Mouse (Mus musculus): Measurements from ENCODE around the gene 5330417H12Rik.

Gene 5330417H12Rik

DNA sequence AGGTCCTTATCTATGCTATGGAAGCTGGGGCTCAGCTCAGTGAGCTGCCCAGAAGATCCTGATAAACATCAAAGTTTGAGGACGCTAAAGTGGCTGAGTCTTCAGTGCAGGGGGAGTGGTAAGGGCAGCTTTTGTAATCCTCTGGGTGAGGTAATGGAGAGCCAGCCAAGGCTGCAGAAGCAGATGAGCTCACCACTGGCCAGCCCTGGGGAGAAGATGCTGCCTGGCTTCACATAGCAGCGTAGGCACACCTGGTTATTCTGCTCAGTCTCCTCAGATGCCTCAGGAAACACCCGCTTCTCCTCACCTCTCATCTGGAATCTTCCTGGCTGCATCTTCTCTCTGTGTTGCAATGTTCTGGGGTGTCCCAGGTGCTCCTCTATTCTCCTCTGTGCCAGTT, 529 bp downstream of the 5330417H12Rik start:
- DNase-seq: no peak

GRCm38 (mm10) chr7:107620137-107620536, 4.8 kb downstream of the 5330417H12Rik start:
- DNase-seq: no peak

- peak; percentile 5 for DNase-seq
Measured at GRCm38 (mm10) chr7:107619225-107619624, 5.7 kb downstream of the 5330417H12Rik start.

DNA sequence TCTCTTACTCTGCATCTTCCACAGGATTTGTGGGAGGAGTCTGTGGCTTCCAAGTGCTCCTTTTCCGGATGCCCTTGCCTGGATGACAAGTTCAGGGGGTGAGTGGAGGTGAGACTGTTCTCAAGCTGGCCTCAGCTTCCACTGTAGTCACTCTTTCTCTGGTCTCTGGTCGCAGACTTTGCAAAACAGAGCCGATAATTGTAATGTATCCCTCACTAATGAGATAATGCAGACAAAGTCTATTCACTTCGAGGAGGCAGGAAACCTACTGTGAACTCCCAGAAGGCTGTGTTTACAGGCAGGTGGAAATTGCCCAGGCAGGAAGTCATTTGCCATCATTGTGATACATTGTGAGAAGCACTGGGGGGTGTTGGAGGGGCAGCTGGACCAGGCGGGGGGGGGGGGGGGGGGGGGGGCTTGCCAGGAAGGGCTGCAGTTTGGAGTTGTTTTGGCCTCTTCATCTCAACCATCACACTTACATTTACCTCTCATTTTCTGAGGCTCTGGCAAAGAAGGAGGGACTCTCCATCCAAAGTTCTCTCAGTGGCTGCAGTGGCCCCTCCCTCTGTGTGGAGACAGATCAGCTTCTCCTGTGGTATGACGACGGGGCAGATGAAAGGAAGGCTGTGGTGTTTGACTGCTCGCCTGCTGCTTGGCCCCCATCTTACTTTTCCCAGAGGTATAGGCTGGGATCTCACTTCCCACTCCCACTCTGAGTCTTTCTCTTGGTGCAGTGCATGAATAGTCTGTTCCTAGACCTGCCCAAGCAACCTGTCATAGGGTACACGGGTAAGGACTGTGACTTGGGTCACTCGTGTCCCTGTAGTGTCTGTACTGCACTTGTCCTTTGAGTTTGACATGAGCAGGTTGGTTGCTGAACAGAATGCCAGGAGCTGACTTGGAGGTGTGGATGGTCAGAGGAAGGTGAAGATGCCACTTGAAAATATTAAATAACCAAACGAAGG, 6.7 kb downstream of the 5330417H12Rik start:
- DNase-seq: peak; percentile 9

- no peak for DNase-seq
Measured at GRCm38 (mm10) chr7:107610880-107611279, 14.1 kb downstream of the 5330417H12Rik start.

- no peak for DNase-seq
Measured at GRCm38 (mm10) chr7:107609622-107610255, 15.2 kb downstream of the 5330417H12Rik start.

DNA sequence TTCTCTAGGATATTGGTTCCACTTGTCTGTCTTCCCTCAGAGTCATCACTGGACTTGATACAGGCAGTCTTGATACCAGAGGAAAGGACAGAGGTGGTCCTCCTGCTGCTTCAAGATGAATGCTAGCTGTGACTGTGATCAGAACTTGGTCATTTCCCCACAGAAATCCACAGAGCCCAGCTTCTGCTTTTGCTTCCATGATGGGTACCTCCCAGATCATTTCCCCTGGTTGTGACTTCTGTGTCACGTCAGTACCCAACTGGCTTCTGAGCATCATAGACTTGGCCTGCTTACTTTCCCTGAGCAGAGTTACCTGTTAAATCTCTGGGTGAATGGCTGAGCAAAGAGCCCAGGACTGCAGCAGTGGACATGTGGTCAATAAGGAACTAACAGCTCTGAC, 17.2 kb downstream of the 5330417H12Rik start:
- DNase-seq: no peak

- DNase-seq: peak; percentile 6
Measured at GRCm38 (mm10) chr7:107602913-107603312, 22.0 kb downstream of the 5330417H12Rik start.

DNA sequence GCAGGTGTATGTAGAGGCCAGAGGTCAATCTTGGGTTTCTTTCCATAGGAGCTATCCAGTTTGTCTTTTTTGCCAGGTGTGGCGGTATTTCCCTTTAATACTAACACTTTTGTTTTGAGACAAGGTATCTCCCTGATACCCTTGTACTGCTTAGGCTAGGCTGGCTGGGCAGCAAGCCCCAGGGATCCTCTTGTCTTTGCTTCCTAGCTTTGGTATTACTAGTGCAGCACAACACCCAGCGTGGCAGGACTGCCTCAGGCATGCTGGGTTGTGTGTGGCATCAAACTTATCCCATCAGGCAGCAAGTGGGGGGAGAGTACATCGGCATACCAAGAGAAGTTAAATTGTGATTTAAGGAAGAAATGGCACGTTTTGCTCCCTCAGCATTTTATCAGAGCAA, 22.5 kb downstream of the 5330417H12Rik start:
- DNase-seq: no peak

- DNase-seq: no peak
Measured at GRCm38 (mm10) chr7:107600651-107601050, 24.3 kb downstream of the 5330417H12Rik start.

DNA sequence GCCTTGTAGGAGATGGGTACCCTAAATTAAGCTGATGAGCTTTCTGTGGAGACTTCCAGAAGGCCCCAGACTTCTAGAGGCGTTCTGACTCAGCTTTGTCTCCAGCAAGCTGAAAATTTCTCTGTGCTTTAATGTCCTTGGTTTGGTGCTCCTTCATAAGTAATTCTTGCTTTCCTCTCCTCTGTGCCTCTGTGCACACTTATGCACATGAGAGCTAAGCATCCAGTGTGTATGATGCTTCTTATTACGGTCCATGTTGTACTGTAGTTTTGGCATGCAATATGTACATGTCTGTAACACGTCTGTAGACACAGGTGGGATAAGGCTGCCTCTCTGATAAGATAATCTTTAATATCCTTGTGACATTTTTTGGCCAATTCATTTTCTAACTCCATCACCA, 27.0 kb downstream of the 5330417H12Rik start:
- no peak for DNase-seq

GRCm38 (mm10) chr7:107596753-107597152, 28.2 kb downstream of the 5330417H12Rik start:
- no peak for DNase-seq

DNA sequence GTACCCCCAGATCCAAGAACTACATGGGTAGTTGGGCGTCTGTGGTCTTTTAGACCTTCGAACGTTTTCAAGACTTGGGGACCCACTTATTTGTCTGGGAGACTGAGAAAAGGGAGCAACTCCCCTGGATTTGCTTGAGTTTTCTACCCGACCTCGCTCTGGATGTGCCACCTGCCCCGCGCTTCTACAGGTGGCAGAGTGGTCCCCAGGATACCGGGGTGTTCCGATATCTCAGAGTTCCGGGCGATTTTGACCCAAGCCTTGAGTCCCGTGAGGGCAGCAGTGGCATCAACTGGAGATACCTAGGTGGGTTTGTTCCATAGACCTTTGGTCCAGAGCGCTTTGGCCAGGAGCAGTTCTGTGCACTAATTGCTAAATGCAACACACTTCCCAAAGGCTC, 29.5 kb downstream of the 5330417H12Rik start:
- no peak for DNase-seq

DNA sequence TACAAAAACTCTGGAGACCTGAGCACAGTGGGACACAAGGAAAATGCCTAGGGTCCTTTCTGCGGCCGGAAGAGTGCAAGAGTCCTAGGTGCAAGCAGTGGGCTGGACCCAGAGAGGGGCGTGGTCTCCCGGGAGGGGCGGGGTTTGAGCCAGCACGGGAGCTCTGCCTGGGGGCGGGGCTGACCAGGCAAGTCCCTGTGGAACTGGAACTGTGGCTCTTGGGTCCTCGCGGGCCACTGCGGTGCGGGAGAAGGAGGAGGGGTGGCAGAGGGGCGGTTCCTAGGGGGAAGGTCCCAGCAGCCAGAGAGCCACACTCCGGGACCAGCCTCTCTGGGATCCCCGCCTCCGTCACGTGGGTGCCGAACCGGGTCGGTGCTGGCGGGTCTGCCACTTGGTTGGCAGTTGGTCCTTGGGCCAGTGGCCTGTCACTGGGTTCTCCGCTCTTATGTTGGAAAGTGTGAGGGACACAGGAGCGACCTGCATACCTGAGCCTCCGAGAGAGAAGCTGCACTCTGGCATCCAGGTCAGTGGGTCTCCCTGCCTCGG, 30.0 kb downstream of the 5330417H12Rik start, which contains the start of gene Ppfibp2:
Ppfibp2 (plus strand) TSS at position 351 of the 546 bp plus-strand sequence.
- DNase-seq: peak; percentile 90

- DNase-seq: peak; percentile 72
Measured at GRCm38 (mm10) chr7:107594325-107594856, 30.6 kb downstream of the 5330417H12Rik start.

DNA sequence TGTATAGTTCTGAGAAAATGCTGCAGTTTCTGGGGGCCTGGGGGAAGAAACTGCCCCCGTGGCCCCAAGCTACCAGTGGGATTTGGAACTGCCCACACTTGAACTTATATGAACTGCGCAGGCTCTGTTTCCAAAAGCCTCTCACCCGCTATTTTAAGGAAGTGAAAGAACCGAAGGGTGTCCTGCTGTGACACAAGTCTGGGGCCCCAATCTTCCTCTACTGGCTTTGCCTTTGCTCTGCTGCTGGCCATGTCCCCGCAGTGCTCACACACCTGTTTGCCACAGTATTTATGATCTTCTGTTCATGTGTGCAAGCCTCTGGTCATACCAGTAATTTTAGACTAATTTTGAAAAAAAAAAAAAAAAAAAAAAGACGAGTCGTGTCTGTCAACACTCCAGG, 31.1 kb downstream of the 5330417H12Rik start:
- DNase-seq: no peak

- no peak for DNase-seq
Measured at GRCm38 (mm10) chr7:107592641-107593040, 32.3 kb downstream of the 5330417H12Rik start.

DNA sequence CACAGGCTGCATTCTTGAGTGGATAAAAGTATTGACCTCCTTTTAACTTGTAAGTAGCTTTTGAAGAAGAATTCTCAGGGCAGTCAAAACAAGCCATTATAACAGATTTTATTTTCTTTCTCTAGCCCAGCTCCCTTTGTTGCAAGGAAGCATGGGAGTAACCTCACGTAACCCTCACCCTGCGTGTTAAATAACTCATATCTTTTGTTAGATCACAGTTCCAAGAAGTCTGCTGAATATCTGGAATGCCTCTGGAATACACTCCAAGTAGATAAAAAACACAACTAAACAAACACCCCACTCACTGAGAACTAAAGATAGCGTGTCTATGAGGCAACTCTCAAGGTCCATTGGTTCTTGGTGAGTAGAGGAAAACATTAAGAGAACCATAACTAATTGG, 50.7 kb downstream of the 5330417H12Rik start:
- no peak for DNase-seq
